Mouse (Mus musculus) heart, postnatal 0 days (tissue): ENCODE measurements at regions not wholly inside any gene's neighbourhood (a gene's known extent, or its start where the extent isn't known, plus 50 kb on each side); places are given as distances from the start of the nearest gene placed in this dataset.

ENCODE experiments used
- CTCF ChIP-seq: IDR thresholded peaks from 2 replicates; pipeline ENCODE4 v1.5.1; 2016; ENCODE audit warnings: antibody characterized with exemption, control low read depth, low read depth
- EP300 ChIP-seq: IDR thresholded peaks from 2 replicates; pipeline ENCODE4 v1.6.1; 2016; ENCODE audit warnings: antibody characterized with exemption, low read depth

GRCm38 (mm10) chr9:120797996-120798663 is 130.9 kb upstream of the Ctnnb1 start:
- TF ChIP-seq EP300, result no peak
- TF ChIP-seq CTCF, result no peak
